Mouse (Mus musculus) midbrain, embryonic 12.5 days (tissue): ENCODE measurements around the gene Rad23a. TPM values are rescaled to one million over a fixed set of nuclear protein-coding genes. Genes with fewer than 3 reads are reported as not detected.

ENCODE experiments used
- ATAC-seq: fragments of 200-750 bp; cut with Nextera tagmentation; 2 replicates; pipeline ENCODE4 v1.8.0; 2017; ENCODE audit warnings: low read depth, moderate TSS enrichment, moderate library complexity; ENCODE audit not compliant: low FRiP score
- H3K27ac ChIP-seq: fragments of 300-500 bp; sonication (generic); replicated peaks from 2 replicates; pipeline ENCODE4 v1.5.1; 2016; ENCODE audit warnings: mild to moderate bottlenecking
- H3K27me3 ChIP-seq: fragments of 300-500 bp; sonication (generic); 2 replicates; pipeline ENCODE4 v1.6.1; 2016; ENCODE audit warnings: mild to moderate bottlenecking
- H3K36me3 ChIP-seq: fragments of 300-500 bp; sonication (generic); 2 replicates; pipeline ENCODE4 v1.6.1; 2016
- H3K4me1 ChIP-seq: fragments of 300-500 bp; sonication (generic); 2 replicates; pipeline ENCODE4 v1.6.1; 2016
- H3K4me2 ChIP-seq: fragments of 300-500 bp; sonication (generic); replicated peaks from 2 replicates; pipeline ENCODE4 v1.6.1; 2016; ENCODE audit warnings: mild to moderate bottlenecking, moderate library complexity
- H3K4me3 ChIP-seq: fragments of 300-500 bp; sonication (generic); 2 replicates; pipeline ENCODE4 v1.5.1; 2016; ENCODE audit warnings: mild to moderate bottlenecking
- H3K9ac ChIP-seq: fragments of 300-500 bp; sonication (generic); replicated peaks from 2 replicates; pipeline ENCODE4 v1.6.1; 2016; ENCODE audit warnings: mild to moderate bottlenecking, moderate library complexity
- H3K9me3 ChIP-seq: fragments of 300-500 bp; sonication (generic); 2 replicates; pipeline ENCODE4 v1.6.1; 2016; ENCODE audit warnings: mild to moderate bottlenecking
- WGBS: fragments of 180-500 bp; shearing (Covaris S2); methylation state at CpG from one replicate; pipeline ENCODE4 v1.1.7; 2016; 5-methylcytosine and 5-hydroxymethylcytosine counted together
- polyA plus RNA-seq: library from polyadenylated mRNA; unstranded; fragments of >200 nt; fragmentation: Nextera tagmentation; extraction: Ambion mirVana; gene quantifications from 2 replicates; pipeline ENCODE4 v1.2.1, GENCODE M21; 2016

The Rad23a gene
- polyA plus RNA-seq, 1 experiment from 2014 or later, result 104 TPM

- Histone ChIP-seq H3K36me3 (peaks cover 18% of the 10 kb centered on the region), H3K4me3 (no peak overlapping the region), H3K27me3 (0 out of 2 replicates have a peak, but pooled peaks cover 6% of the 10 kb centered on the region), H3K9me3 (no peaks in the 10 kb centered on the region), H3K9ac (no peak overlapping the region), H3K4me1 (peaks cover 14% of the 10 kb centered on the region), H3K4me2 (no peak overlapping the region), H3K27ac (no peak overlapping the region)
- peak; percentile 23 for ATAC-seq
- WGBS, result 96% methylated on average over 3 of the region's 3 CpGs
Observed at GRCm38 (mm10) chr8:84856434-84856833, 16.0 kb upstream of the Rad23a start.

- Histone ChIP-seq H3K4me3 (peak overlapping the region; percentile 94), H3K4me2 (peak overlapping the region; percentile 83), H3K9me3 (no peaks in the 10 kb centered on the region), H3K36me3 (peaks cover 23% of the 10 kb centered on the region), H3K4me1 (peaks cover 31% of the 10 kb centered on the region), H3K27me3 (no peaks in the 10 kb centered on the region), H3K27ac (peak overlapping the region; percentile 81; the same call in 1 of the 2 replicates), H3K9ac (peak overlapping the region; percentile 63; the same call in 1 of the 2 replicates)
- ATAC-seq, result no peak
- WGBS, result 59% methylated on average over 6 of the region's 6 CpGs
Observed at GRCm38 (mm10) chr8:84847684-84848435, 7.4 kb upstream of the Rad23a start.

- H3K4me2 ChIP-seq, result peak within 1 kb of the TSS; percentile 83
- H3K9me3 ChIP-seq, result no peaks in the 10 kb centered on the region
- H3K4me1 ChIP-seq, result peaks cover 31% of the 10 kb centered on the region
- WGBS, result 2% methylated on average over 54 of the region's 55 CpGs
- peaks cover 32% of the 10 kb centered on the region for H3K36me3 ChIP-seq
- no peaks in the 10 kb centered on the region for H3K27me3 ChIP-seq
- peak within 1 kb of the TSS; percentile 83 for H3K27ac ChIP-seq
- peak within 1 kb of the TSS; percentile 95 for H3K9ac ChIP-seq
- H3K4me3 ChIP-seq, result peak within 1 kb of the TSS; percentile 94
- peak; percentile 98 for ATAC-seq
Observed at GRCm38 (mm10) chr8:84846722-84847572, 6.5 kb upstream of the Rad23a start, which contains the start of gene Calr. Gene Calr, minus strand, starts transcription at chr8:84846934.

GRCm38 (mm10) chr8:84846094-84846721 is 5.7 kb upstream of the Rad23a start:
- peak overlapping the region; percentile 83 for H3K4me2 ChIP-seq
- H3K36me3 ChIP-seq, result peaks cover 40% of the 10 kb centered on the region
- H3K9ac ChIP-seq, result peak overlapping the region; percentile 95
- no peak; the same call in 1 of the 2 replicates for ATAC-seq
- H3K9me3 ChIP-seq, result no peaks in the 10 kb centered on the region
- no peaks in the 10 kb centered on the region for H3K27me3 ChIP-seq
- H3K4me3 ChIP-seq, result peak overlapping the region; percentile 94
- peak overlapping the region; percentile 83 for H3K27ac ChIP-seq
- under 1% methylated on average over 30 of the region's 30 CpGs for WGBS
- H3K4me1 ChIP-seq, result peaks cover 31% of the 10 kb centered on the region

GRCm38 (mm10) chr8:84845355-84846093 is 5.1 kb upstream of the Rad23a start:
- Histone ChIP-seq H3K4me1 (peaks cover 31% of the 10 kb centered on the region), H3K27ac (peak overlapping the region; percentile 83), H3K4me3 (peak overlapping the region; percentile 94), H3K9me3 (no peaks in the 10 kb centered on the region), H3K36me3 (peaks cover 40% of the 10 kb centered on the region), H3K27me3 (no peaks in the 10 kb centered on the region), H3K9ac (peak overlapping the region; percentile 95), H3K4me2 (peak overlapping the region; percentile 83)
- no peak for ATAC-seq
- WGBS, result 17% methylated on average over 12 of the region's 12 CpGs

- 87% methylated on average over 9 of the region's 9 CpGs for WGBS
- peaks cover 40% of the 10 kb centered on the region for H3K36me3 ChIP-seq
- 0 out of 2 replicates have a peak overlapping the region, but pooled peaks have one; percentile 3 for H3K27ac ChIP-seq
- peak overlapping the region; percentile 94 for H3K4me3 ChIP-seq
- no peaks in the 10 kb centered on the region for H3K9me3 ChIP-seq
- H3K27me3 ChIP-seq, result no peaks in the 10 kb centered on the region
- peaks cover 35% of the 10 kb centered on the region for H3K4me1 ChIP-seq
- H3K4me2 ChIP-seq, result peak overlapping the region; percentile 83
- H3K9ac ChIP-seq, result peak overlapping the region; percentile 95; the same call in 1 of the 2 replicates
- ATAC-seq, result no peak
Observed at GRCm38 (mm10) chr8:84844397-84845070, 4.1 kb upstream of the Rad23a start.

GRCm38 (mm10) chr8:84841514-84841913 is 1.0 kb upstream of the Rad23a start:
- Histone ChIP-seq H3K9ac (no peak overlapping the region), H3K4me1 (peaks cover 29% of the 10 kb centered on the region), H3K4me2 (no peak overlapping the region), H3K27ac (no peak overlapping the region), H3K27me3 (no peaks in the 10 kb centered on the region), H3K36me3 (peaks cover 65% of the 10 kb centered on the region), H3K4me3 (no peak overlapping the region), H3K9me3 (no peaks in the 10 kb centered on the region)
- 84% methylated on average over 1 of the region's 1 CpGs for WGBS
- ATAC-seq, result no peak

- H3K4me2 ChIP-seq, result peak overlapping the region; percentile 74
- peak overlapping the region; percentile 86 for H3K27ac ChIP-seq
- no peaks in the 10 kb centered on the region for H3K27me3 ChIP-seq
- H3K9ac ChIP-seq, result peak overlapping the region; percentile 93
- H3K36me3 ChIP-seq, result peaks cover 77% of the 10 kb centered on the region
- no peaks in the 10 kb centered on the region for H3K9me3 ChIP-seq
- WGBS, result 3% methylated on average over 7 of the region's 7 CpGs
- peaks cover 20% of the 10 kb centered on the region for H3K4me1 ChIP-seq
- ATAC-seq, result no peak
- H3K4me3 ChIP-seq, result peak overlapping the region; percentile 94
Observed at GRCm38 (mm10) chr8:84839875-84840247, 604 bp downstream of the Rad23a start.

- Histone ChIP-seq H3K4me2 (peak overlapping the region; percentile 74), H3K9ac (peak overlapping the region; percentile 93; the same call in 1 of the 2 replicates), H3K36me3 (peaks cover 77% of the 10 kb centered on the region), H3K4me3 (peak overlapping the region; percentile 94), H3K9me3 (no peaks in the 10 kb centered on the region), H3K4me1 (peaks cover 20% of the 10 kb centered on the region), H3K27me3 (no peaks in the 10 kb centered on the region), H3K27ac (no peak overlapping the region)
- WGBS, result 96% methylated on average over 2 of the region's 2 CpGs
- no peak for ATAC-seq
Observed at GRCm38 (mm10) chr8:84839411-84839810, 1.1 kb downstream of the Rad23a start.

GRCm38 (mm10) chr8:84838513-84838912 is 2.0 kb downstream of the Rad23a start:
- no peak for ATAC-seq
- no peak overlapping the region for H3K27ac ChIP-seq
- no peaks in the 10 kb centered on the region for H3K9me3 ChIP-seq
- H3K36me3 ChIP-seq, result peaks cover 77% of the 10 kb centered on the region
- H3K4me3 ChIP-seq, result no peak overlapping the region
- H3K27me3 ChIP-seq, result no peaks in the 10 kb centered on the region
- H3K4me1 ChIP-seq, result peaks cover 15% of the 10 kb centered on the region
- H3K9ac ChIP-seq, result no peak overlapping the region
- H3K4me2 ChIP-seq, result no peak overlapping the region
- 88% methylated on average over 5 of the region's 5 CpGs for WGBS
